Mouse (Mus musculus) CH12.LX (cell line): ENCODE data around the gene Xpo4. TPM values are rescaled to one million over a fixed set of nuclear protein-coding genes. Genes with fewer than 3 reads are reported as not detected.

ENCODE experiments used
- DNase-seq: peaks from one replicate; pipeline ENCODE4 v3.0.0-alpha.2; 2013; ENCODE audit errors: extremely low read depth
- H3K27ac ChIP-seq: 2 replicates; pipeline ENCODE4 v1.5.1; 2012; ENCODE audit warnings: low read depth, mild to moderate bottlenecking, control low read depth, moderate library complexity; ENCODE audit not compliant: insufficient read depth
- H3K27me3 ChIP-seq: replicated peaks from 2 replicates; pipeline ENCODE3; 2012; ENCODE audit warnings: inconsistent platforms
- H3K36me3 ChIP-seq, 2 experiments: replicated peaks in 1 of 2; 2 replicates each; pipeline versions ENCODE3 to v1.6.1; 2012; ENCODE audit warnings: inconsistent platforms in 1 of 2, low read length in 1 of 2, mild to moderate bottlenecking in 1 of 2, mixed read lengths in 1 of 2, moderate library complexity in 1 of 2; ENCODE audit not compliant: control insufficient read depth in 1 of 2, insufficient read depth in 1 of 2
- H3K4me1 ChIP-seq, 2 experiments: 2 replicates each; pipeline ENCODE4 v1.6.1; 2012; ENCODE audit warnings: inconsistent platforms in 1 of 2, moderate library complexity in 1 of 2; ENCODE audit not compliant: insufficient read depth in 2 of 2, control insufficient read depth in 1 of 2
- H3K4me2 ChIP-seq: 2 replicates; pipeline ENCODE4 v1.6.1; 2012; ENCODE audit warnings: low read depth, mild to moderate bottlenecking, control low read depth; ENCODE audit not compliant: poor library complexity, insufficient read depth, severe bottlenecking
- H3K4me3 ChIP-seq, 3 experiments: fragments of 150-350 bp in 1 of 3; sonication (generic) in 1 of 3; replicated peaks in 1 of 3; 2 replicates each; pipeline versions ENCODE3 to v1.5.1; 2011 to 2012; ENCODE audit warnings: low read depth in 2 of 3, low read length in 2 of 3, mild to moderate bottlenecking in 2 of 3, moderate library complexity in 2 of 3, control low read depth in 1 of 3, improper control_type of control experiment in 1 of 3, inconsistent platforms in 1 of 3, mixed read lengths in 1 of 3; ENCODE audit not compliant: poor library complexity in 1 of 3
- H3K79me2 ChIP-seq: replicated peaks from 2 replicates; pipeline ENCODE4 v1.6.1; 2012; ENCODE audit warnings: mild to moderate bottlenecking, moderate library complexity; ENCODE audit not compliant: control insufficient read depth, poor library complexity, insufficient read depth, severe bottlenecking; ENCODE audit errors: extremely low read depth
- H3K9ac ChIP-seq: 2 replicates; pipeline ENCODE4 v1.6.1; 2012; ENCODE audit warnings: low read depth, mild to moderate bottlenecking, control low read depth, moderate library complexity; ENCODE audit not compliant: insufficient read depth
- H3K9me3 ChIP-seq: replicated peaks from 2 replicates; pipeline ENCODE3; 2012; ENCODE audit warnings: low read length, inconsistent platforms, mixed read lengths
- BHLHE40 ChIP-seq: IDR thresholded peaks from 2 replicates; pipeline ENCODE4 v1.6.1; 2011; ENCODE audit warnings: mild to moderate bottlenecking, low read depth, low read length, improper control_type of control experiment
- CHD2 ChIP-seq: IDR thresholded peaks from 2 replicates; pipeline ENCODE4 v1.6.1; 2011; ENCODE audit warnings: low read length, improper control_type of control experiment
- CTCF ChIP-seq, 2 experiments: IDR thresholded peaks in 1 of 2; conservative IDR thresholded peaks in 1 of 2; 2 replicates each; pipeline ENCODE4 v1.5.1; 2011 to 2012; ENCODE audit warnings: low read depth in 2 of 2, low read length in 2 of 2, improper control_type of control experiment in 1 of 2, inconsistent platforms in 1 of 2, mild to moderate bottlenecking in 1 of 2, moderate library complexity in 1 of 2
- ELF1 ChIP-seq: IDR thresholded peaks from 2 replicates; pipeline ENCODE4 v1.6.1; 2014; ENCODE audit warnings: low read depth, mild to moderate bottlenecking, inconsistent platforms, low read length, improper control_type of control experiment
- EP300 ChIP-seq: IDR thresholded peaks from 2 replicates; pipeline ENCODE4 v1.6.1; 2011; ENCODE audit warnings: low read length, improper control_type of control experiment
- HCFC1 ChIP-seq: IDR thresholded peaks from 2 replicates; pipeline ENCODE4 v1.6.1; 2012; ENCODE audit warnings: low read depth, mild to moderate bottlenecking, inconsistent platforms, low read length, improper control_type of control experiment
- IRF4 ChIP-seq: IDR thresholded peaks from 2 replicates; pipeline ENCODE4 v1.6.1; 2014; ENCODE audit warnings: low read depth, mild to moderate bottlenecking, inconsistent platforms, low read length, improper control_type of control experiment
- JUN ChIP-seq: IDR thresholded peaks from 2 replicates; pipeline ENCODE4 v1.6.1; 2011; ENCODE audit warnings: low read depth, mild to moderate bottlenecking, low read length, improper control_type of control experiment, moderate library complexity; ENCODE audit not compliant: insufficient read depth
- JUND ChIP-seq: conservative IDR thresholded peaks from 2 replicates; pipeline ENCODE4 v1.6.1; 2011; ENCODE audit warnings: low read depth, low read length, improper control_type of control experiment
- KAT2A ChIP-seq: IDR thresholded peaks from 2 replicates; pipeline ENCODE4 v1.6.1; 2012; ENCODE audit warnings: low read length, improper control_type of control experiment, inconsistent platforms; ENCODE audit not compliant: insufficient replicate concordance
- MAFK ChIP-seq: IDR thresholded peaks from 2 replicates; pipeline ENCODE4 v1.6.1; 2011; ENCODE audit warnings: low read length, improper control_type of control experiment; ENCODE audit not compliant: insufficient replicate concordance
- MAZ ChIP-seq: IDR thresholded peaks from 2 replicates; pipeline ENCODE4 v1.6.1; 2012; ENCODE audit warnings: low read depth, mild to moderate bottlenecking, inconsistent platforms, low read length, improper control_type of control experiment, moderate library complexity
- MEF2A ChIP-seq: IDR thresholded peaks from 2 replicates; pipeline ENCODE4 v1.6.1; 2014; ENCODE audit warnings: low read depth, mild to moderate bottlenecking, inconsistent platforms, low read length, improper control_type of control experiment, borderline replicate concordance
- NELFE ChIP-seq: IDR thresholded peaks from 2 replicates; pipeline ENCODE4 v1.6.1; 2011; ENCODE audit warnings: low read depth, low read length, improper control_type of control experiment
- NRF1 ChIP-seq: IDR thresholded peaks from 2 replicates; pipeline ENCODE4 v1.6.1; 2014; ENCODE audit warnings: low read depth, mild to moderate bottlenecking, inconsistent platforms, low read length, improper control_type of control experiment, moderate library complexity
- POLR2A ChIP-seq: IDR thresholded peaks from 2 replicates; pipeline ENCODE4 v1.6.1; 2011; ENCODE audit warnings: low read depth, mild to moderate bottlenecking, improper control_type of control experiment, low read length
- RAD21 ChIP-seq: IDR thresholded peaks from 2 replicates; pipeline ENCODE4 v1.6.1; 2011; ENCODE audit warnings: low read depth, mild to moderate bottlenecking, low read length, improper control_type of control experiment, moderate library complexity
- RCOR1 ChIP-seq: conservative IDR thresholded peaks from 2 replicates; pipeline ENCODE4 v1.6.1; 2012; ENCODE audit warnings: low read depth, mild to moderate bottlenecking, inconsistent platforms, low read length, improper control_type of control experiment
- UBTF ChIP-seq: IDR thresholded peaks from 2 replicates; pipeline ENCODE4 v1.6.1; 2012; ENCODE audit warnings: low read depth, mild to moderate bottlenecking, inconsistent platforms, low read length, improper control_type of control experiment, moderate library complexity
- ZC3H11A ChIP-seq: IDR thresholded peaks from 2 replicates; pipeline ENCODE4 v1.6.1; 2012; ENCODE audit warnings: low read depth, mild to moderate bottlenecking, inconsistent platforms, low read length, improper control_type of control experiment
- ZMIZ1 ChIP-seq: IDR thresholded peaks from 2 replicates; pipeline ENCODE4 v1.6.1; 2012; ENCODE audit warnings: low read depth, mild to moderate bottlenecking, inconsistent platforms, low read length, improper control_type of control experiment
- ZNF384 ChIP-seq: IDR thresholded peaks from 2 replicates; pipeline ENCODE4 v1.6.1; 2012; ENCODE audit warnings: low read depth, low read length, improper control_type of control experiment, inconsistent platforms
- dilution Hi-C: fragments of 300-500 bp; cut with MboI; formaldehyde crosslinking; loops from 2 replicates; pipeline ENCODE4 v1.14.3; 2020; ENCODE audit warnings: low sequenced_read_pairs; ENCODE audit not compliant: extremely low pct_unique_long_range_greater_than_20kb, extremely low pct_ligation_motif_present
- in situ Hi-C: fragments of 300-500 bp; cut with MboI; formaldehyde crosslinking; loops from 3 replicates; pipeline ENCODE4 v1.14.3; 2019; ENCODE audit warnings: low sequenced_read_pairs, low pct_ligation_motif_present, low pct_unique_long_range_greater_than_20kb, mixed read lengths
- polyA plus RNA-seq: library from polyadenylated mRNA; unstranded; fragments of >175 nt; gene quantifications from 2 replicates; pipeline ENCODE4 v1.2.1, GENCODE M21; 2012; ENCODE audit warnings: low read depth; ENCODE audit not compliant: insufficient read length
- total RNA-seq, 2 experiments: library from RNA; depleted of rRNA; stranded (reverse); fragments of 300-350 nt in 1 of 2; fragments of >200 nt in 1 of 2; gene quantifications; 2 replicates each; pipeline ENCODE4 v1.2.3; 2012 to 2014

Xpo4 gene
- total and polyA plus RNA-seq, 3 experiments: 30.2 to 47.3 (median 43.0) TPM

GRCm38 (mm10) chr14:57571155-57572133 is 93.8 kb downstream of the Xpo4 start, which contains the start of gene Eef1akmt1 (continued):
- TF ChIP-seq NRF1 (peak; percentile 95), KAT2A (peak; percentile 49; the same call in 1 of the 2 replicates), RAD21 (no peak), HCFC1 (peak; percentile 75), JUND (0 out of 2 replicates have a peak, but pooled peaks have one; percentile 27), MAFK (no peak), CHD2 (peak; percentile 86), ZMIZ1 (peak; percentile 94), EP300 (no peak), JUN (no peak)

DNA sequence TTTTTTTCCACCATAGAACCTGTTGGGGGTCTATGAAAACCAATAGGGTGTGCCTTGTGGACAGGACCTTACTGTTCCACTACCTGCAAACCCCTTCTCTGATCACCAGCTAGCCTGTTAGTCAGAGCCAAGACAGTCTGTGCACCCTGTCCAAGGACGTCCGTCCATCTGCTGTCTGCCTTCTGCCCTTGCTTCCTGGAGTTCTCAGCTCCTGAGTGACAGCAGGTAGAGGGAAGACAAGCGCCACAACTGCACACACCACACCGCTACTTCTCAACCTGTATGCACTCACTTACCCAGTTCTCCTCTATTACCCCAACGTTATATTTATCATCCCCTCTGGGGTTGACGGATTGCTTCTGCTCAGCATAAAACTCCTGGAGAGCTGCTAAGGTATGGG is 99.6 kb downstream of the Xpo4 start:
- 0 out of 2 replicates have a peak, but pooled peaks cover 2% of the 10 kb centered on the region for H3K79me2 ChIP-seq
- H3K9me3 ChIP-seq: no peaks in the 10 kb centered on the region
- no peak overlapping the region for H3K27ac ChIP-seq
- TF ChIP-seq MAZ (no peak), KAT2A (no peak), MAFK (no peak), HCFC1 (no peak), POLR2A (no peak)
- TF ChIP-seq, all 38 proteins: peak for 0
- DNase-seq: no peak
- H3K9ac ChIP-seq: no peak overlapping the region
- H3K4me3 ChIP-seq: no peak overlapping the region
- dilution Hi-C loops: no loop called here
- in situ Hi-C loops: no loop called here
- no peaks in the 10 kb centered on the region for H3K27me3 ChIP-seq
- H3K4me2 ChIP-seq: no peak overlapping the region
- H3K36me3 ChIP-seq: peaks cover 3 to 63% of the 10 kb centered on the region in 2 experiments
- peaks cover 0 to 12% of the 10 kb centered on the region in 2 experiments; a peak in 1 of 4 replicates for H3K4me1 ChIP-seq

GRCm38 (mm10) chr14:57556922-57557321 is 108.3 kb downstream of the Xpo4 start:
- peaks cover 5 to 9% of the 10 kb centered on the region in 2 experiments for H3K4me1 ChIP-seq
- no peak overlapping the region for H3K4me2 ChIP-seq
- in situ Hi-C loops: no loop called here
- no peak overlapping the region for H3K27ac ChIP-seq
- no peak overlapping the region for H3K4me3 ChIP-seq
- TF ChIP-seq ZC3H11A: no peak
- no peak for TF ChIP-seq UBTF
- TF ChIP-seq NELFE: no peak
- no peak for TF ChIP-seq ELF1
- TF ChIP-seq EP300: no peak
- TF ChIP-seq ZNF384: no peak
- TF ChIP-seq KAT2A: no peak
- no peak for TF ChIP-seq MEF2A
- TF ChIP-seq RAD21: no peak
- no peak for TF ChIP-seq CTCF (conservative IDR thresholded peaks at IDR 0.05 in 1 of 2, IDR thresholded peaks at IDR 0.05 in 1 of 2; ENCODE audit: low read depth in 2 of 2, low read length in 2 of 2)
- TF ChIP-seq NRF1: no peak
- no peak for TF ChIP-seq RCOR1
- TF ChIP-seq IRF4: no peak
- TF ChIP-seq MAZ: no peak
- no peak for TF ChIP-seq BHLHE40
- TF ChIP-seq, all 38 proteins: peak for 0
- no peaks in the 10 kb centered on the region for H3K79me2 ChIP-seq
- no peaks in the 10 kb centered on the region for H3K27me3 ChIP-seq
- no peak for DNase-seq
- no peaks in the 10 kb centered on the region for H3K9me3 ChIP-seq
- H3K9ac ChIP-seq: no peak overlapping the region
- dilution Hi-C loops: no loop called here
- H3K36me3 ChIP-seq: peaks cover 17 to 71% of the 10 kb centered on the region in 2 experiments
